Comparison of ENCODE assay signal across 24 mouse cellular contexts in genomic region chr2:178969732-178970131, GRCm38 (mm10).
"Had no signal": no experiment of that assay in that cellular context is flagged by ENCODE, and none has a peak within 500 bp of the region (broad histone marks: within the 10 kb centered on the region; RNA-seq: fewer than 3 reads in every experiment).

No protein-coding gene starts in this region.

- H3K36me3 ChIP-seq: heart, embryonic 10.5 days; heart, embryonic 12.5 days; hindbrain, embryonic 13.5 days; intestine, embryonic 15.5 days; limb, embryonic 12.5 days had no signal

- H3K9me3 ChIP-seq: heart, embryonic 10.5 days; heart, embryonic 12.5 days; hindbrain, embryonic 13.5 days; intestine, embryonic 15.5 days; limb, embryonic 12.5 days had no signal

- ATAC-seq: hindbrain, embryonic 16.5 days; inflammation-experienced regulatory T-cells, adult 6 months; intestine, embryonic 15.5 days; intestine, postnatal 0 days had no signal

- H3K27me3 ChIP-seq: heart, embryonic 12.5 days; intestine, embryonic 15.5 days; limb, embryonic 12.5 days had no signal

- H3K4me1 ChIP-seq: heart, embryonic 12.5 days; intestine, embryonic 15.5 days had no signal

- H3K9ac ChIP-seq: heart, embryonic 12.5 days; hindbrain, embryonic 13.5 days; intestine, embryonic 15.5 days; limb, embryonic 12.5 days had no signal

- H3K4me2 ChIP-seq: heart, embryonic 12.5 days; hindbrain, embryonic 13.5 days; intestine, embryonic 15.5 days; limb, embryonic 12.5 days; liver, embryonic 11.5 days had no signal

- H3K4me3 ChIP-seq: gastrocnemius, adult 2 months; heart, embryonic 10.5 days; heart, embryonic 12.5 days; hindbrain, embryonic 13.5 days; intestine, embryonic 15.5 days; layer of hippocampus, adult 2 months; left cerebral cortex, adult 2 months; limb, embryonic 12.5 days had no signal

- DNase-seq: gastrocnemius, adult 2 months; gastrocnemius, postnatal 10 days; gastrocnemius, postnatal 25 days; heart, adult 18-20 months; heart, postnatal 10 days; heart, postnatal 4 days; kidney, adult 18-20 months; kidney, adult 8-10 months; kidney, postnatal 10 days; kidney, postnatal 25 days; kidney, postnatal 4 days; left cerebral cortex, postnatal 4 days; liver had no signal

- H3K27ac ChIP-seq: gastrocnemius, adult 2 months; heart, embryonic 10.5 days; hindbrain, embryonic 13.5 days; intestine, embryonic 15.5 days; layer of hippocampus, adult 2 months; left cerebral cortex, adult 2 months had no signal
